Mouse (Mus musculus): ENCODE data around the gene Crebbp. TPM values are rescaled to one million over a fixed set of nuclear protein-coding genes. Genes with fewer than 3 reads are reported as not detected.
A peak's percentile ranks its signal among the peaks of the same experiment; 100 is the strongest.
"Not testable (repeated sequence)": the region's sequence is repeated elsewhere in the genome, so short reads cannot be mapped to it uniquely, and the experiment has no call there.

The Crebbp gene
- 10 to 100 TPM; 46.5 to 54.6 TPM for total RNA-seq (2021)
- long read RNA-seq, experiment 1, partial matches to known transcripts = 5 of 15 reads
- long read RNA-seq, experiment 1, other reads (novel, unspliced or antisense) = 10 of 15 reads
- long read RNA-seq, experiment 2, partial matches to known transcripts = 0 of 5 reads
- long read RNA-seq, experiment 2, other reads (novel, unspliced or antisense) = 5 of 5 reads

DNA sequence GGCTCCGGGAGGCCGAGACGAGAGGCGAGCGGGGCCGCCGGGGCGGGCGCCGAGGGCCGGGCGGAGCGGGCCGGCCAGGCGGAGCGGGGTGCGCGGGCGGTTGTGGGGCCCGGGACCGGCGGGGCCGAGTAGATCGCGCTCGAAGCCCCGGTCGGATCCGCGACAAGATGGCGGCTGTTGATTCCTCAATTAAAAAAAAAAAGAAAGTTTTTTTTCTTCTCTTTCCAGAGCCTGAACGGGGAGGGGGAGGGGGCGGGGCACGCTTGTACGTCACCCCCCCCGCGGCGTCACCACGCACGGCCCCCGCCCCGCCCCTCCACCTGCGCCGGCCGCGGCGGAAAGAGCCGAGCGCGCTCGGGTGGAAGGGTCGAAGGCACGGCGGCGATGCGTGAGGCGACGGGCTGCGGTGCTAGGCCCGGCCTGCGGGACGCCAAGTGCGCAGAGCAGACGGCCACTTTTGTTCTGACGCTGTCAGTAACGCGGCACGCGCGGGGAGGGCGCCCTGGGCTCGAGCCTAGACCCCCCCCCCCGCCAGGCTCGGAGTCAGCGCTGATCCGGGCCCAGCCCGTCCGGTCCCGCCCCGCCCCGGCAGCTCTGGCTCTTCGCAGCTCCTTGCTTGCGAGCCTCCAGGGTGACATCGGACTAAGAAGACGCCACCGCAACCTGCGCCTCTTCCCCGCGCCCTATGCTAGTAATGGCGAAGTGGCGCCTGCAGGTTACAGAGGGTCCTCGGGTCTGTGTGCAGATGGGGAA, at the start of gene Crebbp:
TSS of gene Crebbp (minus strand) at position 199 of the 753 bp plus-strand sequence.
- peak; percentile 96 for DNase-seq

DNA sequence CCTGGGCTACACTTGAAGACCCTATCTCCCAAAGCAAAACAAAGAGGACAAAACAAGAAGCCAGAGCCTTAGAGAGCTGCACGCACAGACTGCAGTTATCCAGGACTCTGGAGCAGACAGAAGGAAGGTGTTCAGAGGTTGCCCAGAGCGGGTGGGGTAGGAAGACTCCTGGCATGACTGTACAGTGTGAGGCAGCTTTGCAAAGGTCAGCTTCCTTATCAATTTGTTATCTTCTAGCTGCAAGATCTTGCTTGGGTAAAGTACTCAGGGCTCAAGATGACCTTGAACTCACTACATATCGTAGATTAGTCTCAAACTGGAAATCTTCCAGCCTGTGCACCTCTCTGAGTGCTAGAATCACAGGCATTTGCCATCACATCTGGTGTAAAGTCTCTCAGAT, 49.7 kb upstream of the Crebbp start:
- no peak for DNase-seq

DNA sequence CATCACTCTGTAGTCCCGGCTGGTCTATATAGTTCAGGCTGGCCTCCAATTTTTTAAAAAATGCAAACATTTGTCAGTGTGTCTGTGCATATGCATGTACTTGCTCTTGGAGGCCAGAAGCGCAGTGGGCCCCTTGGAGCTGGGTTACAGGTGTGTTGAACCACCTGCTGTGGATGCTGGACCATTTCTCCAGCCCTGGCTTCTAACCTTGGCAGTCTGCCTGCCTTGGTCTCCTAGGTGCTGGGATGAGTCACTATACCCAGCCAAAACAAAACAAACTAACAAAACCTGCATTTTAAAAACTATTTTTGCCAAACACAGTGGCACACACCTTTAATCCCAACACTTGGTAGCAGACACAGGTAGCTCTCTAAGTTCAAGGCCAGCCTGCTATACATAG, 43.7 kb upstream of the Crebbp start:
- no peak for DNase-seq

DNA sequence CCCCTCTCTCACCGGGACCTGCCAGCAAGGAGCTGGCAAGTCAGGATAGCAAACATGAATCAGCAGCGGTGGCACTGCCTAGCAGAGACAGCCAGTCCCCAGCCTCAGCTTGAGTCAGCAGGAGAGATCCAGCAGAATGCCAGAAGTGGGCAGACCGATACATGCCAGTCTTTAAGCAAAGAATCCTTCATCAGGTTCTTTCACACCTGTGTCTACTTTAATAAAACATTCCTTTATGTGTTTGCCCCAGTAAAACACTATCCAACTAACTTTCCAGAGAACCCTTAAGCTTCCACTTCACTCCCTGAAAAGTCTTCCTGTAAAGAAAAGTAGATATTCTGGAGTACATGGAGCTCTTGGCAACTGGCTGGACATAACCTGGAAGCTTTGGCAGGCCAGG, 35.0 kb upstream of the Crebbp start:
- DNase-seq = no peak

DNA sequence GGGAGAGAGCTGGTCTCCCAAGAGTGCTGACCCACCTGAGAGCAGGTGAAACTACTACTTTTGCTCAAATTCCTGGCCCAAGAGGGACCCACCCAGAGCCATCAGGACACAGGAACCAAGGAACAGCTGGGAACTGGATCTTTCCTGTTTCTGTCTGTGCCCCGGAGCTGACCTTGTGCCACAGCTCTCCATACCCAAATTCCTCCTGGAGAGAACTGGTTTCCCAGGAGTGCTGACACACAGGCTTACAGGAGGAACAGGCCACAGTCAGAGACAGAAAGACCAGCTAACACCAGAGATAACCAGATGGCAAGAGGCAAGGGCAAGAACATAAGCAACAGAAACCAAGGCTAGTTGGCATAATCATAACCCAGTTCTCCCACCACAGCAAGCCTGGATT, 31.4 kb upstream of the Crebbp start:
- DNase-seq = not testable (repeated sequence)

DNA sequence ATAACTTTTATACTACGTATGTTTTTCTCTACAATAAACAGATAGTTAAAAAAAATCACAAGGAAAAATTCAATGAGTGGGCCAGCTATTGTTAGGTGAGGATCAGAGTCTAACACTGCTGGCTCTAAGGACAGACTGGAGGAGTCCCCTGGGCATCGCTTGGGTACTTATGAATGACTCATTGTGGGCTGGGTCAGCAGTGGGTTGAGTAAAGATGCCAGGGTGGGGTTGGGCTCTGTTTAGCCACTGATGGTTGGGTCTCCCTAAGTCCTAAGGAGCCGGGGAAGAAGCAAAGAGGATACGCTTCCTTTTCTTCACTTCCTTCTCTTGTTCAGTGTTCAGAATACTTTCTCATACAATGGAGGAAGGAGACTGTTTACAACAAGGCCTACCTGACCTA, 22.3 kb upstream of the Crebbp start:
- no peak for DNase-seq

GRCm38 (mm10) chr16:4235587-4235986, 21.8 kb upstream of the Crebbp start:
- DNase-seq = no peak

GRCm38 (mm10) chr16:4225841-4226240, 12.0 kb upstream of the Crebbp start:
- DNase-seq = no peak

DNA sequence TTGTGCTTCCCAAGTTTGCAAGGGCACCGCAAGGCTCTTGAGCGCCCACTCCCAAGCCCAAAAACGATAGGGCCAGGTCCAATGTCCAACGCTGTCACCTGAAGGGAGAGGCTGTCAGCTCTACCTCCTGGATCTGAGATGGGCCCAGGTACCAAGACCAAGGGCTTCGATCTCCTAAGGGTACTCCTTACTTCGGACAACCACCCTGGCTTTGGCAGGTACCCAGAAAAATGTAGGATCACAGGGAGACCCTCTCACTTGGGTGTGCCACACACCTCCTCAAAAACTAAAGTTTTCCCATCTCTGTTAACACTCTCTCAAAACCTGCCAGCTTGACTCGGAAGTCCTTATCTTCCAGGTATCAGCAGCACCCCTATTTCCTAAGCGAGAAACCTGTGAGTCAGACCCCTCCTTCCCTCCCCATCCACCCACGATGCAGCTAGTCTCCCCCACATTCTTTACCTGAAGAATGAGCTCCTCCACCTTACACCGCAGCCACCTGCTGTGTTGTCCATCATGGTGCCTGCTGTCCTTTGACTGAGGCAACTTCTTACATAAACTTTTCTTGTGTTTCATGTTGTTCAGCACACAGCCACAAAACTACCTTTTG, 939 bp upstream of the Crebbp start:
- peak; percentile 8 for DNase-seq

GRCm38 (mm10) chr16:4212963-4213798, 616 bp downstream of the Crebbp start:
- peak; percentile 85 for DNase-seq

DNA sequence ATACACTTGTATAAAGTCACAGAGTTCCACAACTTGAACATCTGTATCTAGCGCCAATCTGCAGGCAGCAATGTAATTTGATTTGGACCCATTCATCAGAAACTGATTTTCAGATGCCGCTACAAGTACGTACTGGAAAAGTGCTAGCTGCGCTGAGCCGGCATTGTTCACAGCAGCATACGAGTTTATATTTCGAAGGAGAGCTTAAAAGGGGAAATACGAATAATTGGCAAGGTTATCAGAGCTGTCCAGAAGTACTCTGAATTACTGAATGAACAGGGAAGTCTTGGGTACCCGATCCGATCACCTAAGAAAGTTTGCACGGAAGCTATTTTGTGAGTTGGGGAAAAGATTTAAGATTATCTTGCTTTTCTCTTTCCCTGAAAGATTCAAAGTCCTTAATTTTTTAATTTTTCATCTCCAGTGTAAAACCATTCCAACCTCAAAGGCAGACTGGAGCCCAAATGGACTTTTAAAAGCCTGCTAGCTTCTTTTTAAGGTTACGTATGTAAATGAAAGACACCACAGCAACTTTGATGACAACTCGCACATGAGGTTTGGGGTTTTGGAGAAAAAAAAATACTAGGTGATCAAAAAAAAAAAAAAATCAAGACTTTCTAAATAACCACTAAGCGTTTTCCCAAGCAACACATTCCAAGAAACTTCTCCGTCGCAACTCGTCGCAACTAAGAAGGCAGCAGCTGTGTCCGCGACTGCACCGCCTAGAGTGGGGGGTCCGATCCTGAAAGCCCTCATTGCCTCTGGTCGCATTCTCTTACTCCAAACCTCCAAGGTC, 1.4 kb downstream of the Crebbp start:
- DNase-seq = no peak

DNA sequence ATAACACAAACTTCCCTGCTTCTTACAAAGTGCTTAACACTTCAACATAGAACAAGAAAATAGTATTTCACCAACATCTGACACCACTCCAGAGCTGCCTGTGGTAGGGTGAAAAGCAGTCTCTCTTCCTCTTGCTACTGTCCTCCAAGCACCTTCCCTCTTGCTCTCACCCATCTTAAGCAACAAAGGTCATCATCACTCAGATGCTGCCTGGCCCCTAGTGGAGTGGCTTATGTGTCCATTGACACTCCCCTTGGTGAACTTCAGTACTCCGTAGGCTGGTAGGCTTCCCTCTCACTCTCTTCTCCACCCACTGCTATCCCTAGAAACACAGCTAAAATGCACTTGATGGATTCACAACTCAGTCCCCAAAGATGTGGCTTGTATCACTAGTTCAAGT, 3.5 kb downstream of the Crebbp start:
- no peak for DNase-seq

DNA sequence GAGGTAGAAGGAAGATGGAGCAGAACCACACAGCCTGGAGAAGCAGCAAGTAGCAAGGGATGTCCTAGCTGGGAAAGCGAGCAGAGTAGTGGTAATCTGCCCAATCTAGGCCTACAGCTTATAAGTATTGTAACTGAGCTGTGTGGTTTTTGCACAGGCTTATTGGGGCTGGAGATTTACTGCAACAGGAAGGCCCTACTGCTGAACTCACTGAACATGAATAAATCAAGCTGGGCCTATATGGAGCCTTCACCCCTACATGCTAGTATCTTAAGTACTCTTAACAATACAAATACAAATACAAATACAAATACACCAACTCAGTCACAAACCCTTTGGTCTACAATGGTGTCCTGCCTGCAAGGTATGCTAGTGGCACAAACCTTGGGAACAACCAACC, 10.2 kb downstream of the Crebbp start:
- no peak for DNase-seq

DNA sequence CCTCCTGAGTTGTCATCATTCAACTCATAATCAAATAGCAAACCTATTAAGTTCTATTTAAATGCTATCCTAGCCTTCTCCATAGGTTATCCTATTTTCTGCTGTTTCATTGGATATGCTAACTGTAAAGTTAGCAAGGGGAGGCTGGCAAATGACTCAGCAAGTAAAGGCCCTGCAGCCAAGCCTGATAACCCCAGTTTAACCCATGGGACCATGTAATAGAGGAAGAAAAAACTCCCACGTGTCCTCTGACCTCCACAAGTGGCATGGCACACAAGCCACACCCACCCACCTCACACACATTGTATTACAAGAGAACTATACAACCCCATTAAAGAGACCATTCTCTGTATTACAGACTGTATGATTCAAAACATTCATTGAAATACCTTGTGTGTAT, 13.8 kb downstream of the Crebbp start:
- no peak for DNase-seq

GRCm38 (mm10) chr16:4199566-4199965, 14.2 kb downstream of the Crebbp start:
- peak; percentile 27 for DNase-seq

GRCm38 (mm10) chr16:4198004-4198403, 15.8 kb downstream of the Crebbp start:
- DNase-seq = no peak

DNA sequence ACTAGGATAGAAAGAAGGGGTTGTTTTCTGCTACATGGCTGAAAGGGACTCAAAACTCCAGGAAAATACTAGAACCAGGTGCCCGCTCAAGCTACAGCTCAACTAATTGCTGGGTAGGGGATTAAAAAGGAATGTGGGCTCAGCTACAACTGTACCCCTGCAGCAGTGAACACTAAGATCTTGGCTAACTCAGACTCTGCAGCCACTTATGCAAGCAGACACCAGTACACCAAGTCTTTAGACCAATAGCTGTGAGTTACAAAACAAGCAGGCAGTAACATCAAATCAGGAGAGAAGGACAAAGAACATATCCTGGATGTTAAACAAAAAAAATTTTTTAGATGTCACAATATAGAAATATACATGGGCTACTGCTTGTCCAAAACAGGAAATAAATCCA, 23.6 kb downstream of the Crebbp start:
- DNase-seq = no peak

GRCm38 (mm10) chr16:4175134-4175533, 38.7 kb downstream of the Crebbp start:
- DNase-seq = no peak

DNA sequence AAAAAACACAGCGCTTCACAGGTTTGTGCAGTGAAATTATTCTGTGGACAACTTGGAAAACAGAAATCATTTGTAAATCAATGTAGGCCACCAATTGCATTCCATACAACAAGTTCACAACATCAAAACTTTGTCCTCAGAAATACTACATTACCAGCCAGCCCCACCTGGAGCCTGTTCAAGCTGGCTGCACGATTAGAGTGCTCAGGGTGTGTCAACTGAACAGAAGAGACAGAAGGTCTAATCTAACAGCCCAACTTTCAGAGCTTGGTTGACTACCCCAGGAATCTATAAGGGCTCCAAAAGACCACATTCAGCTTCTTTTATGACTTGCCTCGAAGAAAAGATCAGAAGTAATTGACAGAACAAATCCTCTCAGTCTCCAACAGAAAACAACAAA, 44.3 kb downstream of the Crebbp start:
- DNase-seq = no peak

DNA sequence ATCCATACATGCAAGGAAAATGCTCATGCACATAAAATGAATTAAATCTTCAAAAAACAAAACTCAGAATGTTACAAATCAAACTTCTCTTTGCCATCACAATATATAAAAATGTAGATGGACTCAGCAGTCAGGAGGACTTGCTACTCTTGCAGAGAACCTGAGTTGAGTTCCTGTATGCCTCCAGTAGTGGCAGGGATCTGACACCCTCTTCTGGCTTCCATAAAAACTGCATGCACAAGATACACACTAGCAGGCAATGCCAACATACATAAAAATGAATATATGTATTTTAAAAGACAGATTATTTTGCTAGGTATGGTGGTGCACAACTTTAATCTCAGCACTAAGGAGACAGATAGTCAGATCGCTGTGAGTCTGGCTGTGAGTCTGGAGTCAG, 45.3 kb downstream of the Crebbp start:
- no peak for DNase-seq

DNA sequence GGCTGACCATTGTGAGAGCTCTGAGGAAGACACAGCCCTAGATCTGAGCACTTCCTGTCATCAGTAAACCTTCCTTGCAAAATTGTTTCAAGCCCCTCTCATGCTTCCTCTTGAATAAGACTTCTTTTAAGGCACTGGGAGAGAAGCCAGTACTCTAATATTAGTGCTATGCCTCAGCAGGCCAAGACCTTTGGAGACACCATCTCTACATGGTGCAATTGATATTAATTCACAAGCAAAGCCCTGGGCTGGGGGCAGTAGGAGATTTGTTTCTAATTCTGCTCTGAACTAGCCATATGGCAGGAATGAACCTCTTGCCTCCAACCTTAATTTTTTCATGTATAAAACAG, 52.9 kb downstream of the Crebbp start:
- no peak for DNase-seq

- peak; percentile 59 for DNase-seq
Observed at GRCm38 (mm10) chr16:4160246-4160897, 53.4 kb downstream of the Crebbp start.
